Mouse (Mus musculus) megakaryocyte, adult 5-6 weeks (primary cell): ENCODE data around the gene Pabpc4l. TPM values are rescaled to one million over a fixed set of nuclear protein-coding genes. Genes with fewer than 3 reads are reported as not detected.
"Not testable (repeated sequence)": the region's sequence is repeated elsewhere in the genome, so short reads cannot be mapped to it uniquely, and the experiment has no call there.

Experiments
- ATAC-seq: 2 replicates; pipeline ENCODE4 v1.8.0; 2016; ENCODE audit warnings: mild to moderate bottlenecking, inconsistent platforms; ENCODE audit not compliant: poor library complexity, severe bottlenecking
- total RNA-seq, 2 experiments: library from RNA; stranded (forward) in 1 of 2; stranded (reverse) in 1 of 2; fragments of 153-499, 151-499 nt in 1 of 2; fragments of 221-1000, 200-1000 nt in 1 of 2; gene quantifications; 2 replicates each; pipeline versions ENCODE4 v1.2.3 to v1.2.4; 2015 to 2017

Gene Pabpc4l
- total RNA-seq (2015), result not detected in 2 replicates
- not detected in 2 replicates for total RNA-seq (2017)

- no peak for ATAC-seq
These were observed at the start of gene Pabpc4l for GRCm38 (mm10) chr3:46447481-46448265. Gene Pabpc4l (minus strand): TSS chr3:46448219.

DNA sequence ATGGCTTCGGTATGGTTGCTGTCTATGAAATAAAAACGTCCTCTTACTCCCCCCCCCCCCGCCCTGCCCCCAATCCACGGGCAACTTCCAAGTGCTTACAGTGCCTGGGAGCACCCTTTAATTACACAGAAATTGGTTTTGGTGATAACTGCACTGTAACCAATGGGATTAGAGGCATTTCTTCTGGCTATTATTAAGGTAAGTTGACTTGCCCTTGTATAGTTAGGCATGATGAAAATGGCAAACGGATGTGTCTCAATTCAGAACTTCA is 42.9 kb upstream of the Pabpc4l start:
- no peak for ATAC-seq

DNA sequence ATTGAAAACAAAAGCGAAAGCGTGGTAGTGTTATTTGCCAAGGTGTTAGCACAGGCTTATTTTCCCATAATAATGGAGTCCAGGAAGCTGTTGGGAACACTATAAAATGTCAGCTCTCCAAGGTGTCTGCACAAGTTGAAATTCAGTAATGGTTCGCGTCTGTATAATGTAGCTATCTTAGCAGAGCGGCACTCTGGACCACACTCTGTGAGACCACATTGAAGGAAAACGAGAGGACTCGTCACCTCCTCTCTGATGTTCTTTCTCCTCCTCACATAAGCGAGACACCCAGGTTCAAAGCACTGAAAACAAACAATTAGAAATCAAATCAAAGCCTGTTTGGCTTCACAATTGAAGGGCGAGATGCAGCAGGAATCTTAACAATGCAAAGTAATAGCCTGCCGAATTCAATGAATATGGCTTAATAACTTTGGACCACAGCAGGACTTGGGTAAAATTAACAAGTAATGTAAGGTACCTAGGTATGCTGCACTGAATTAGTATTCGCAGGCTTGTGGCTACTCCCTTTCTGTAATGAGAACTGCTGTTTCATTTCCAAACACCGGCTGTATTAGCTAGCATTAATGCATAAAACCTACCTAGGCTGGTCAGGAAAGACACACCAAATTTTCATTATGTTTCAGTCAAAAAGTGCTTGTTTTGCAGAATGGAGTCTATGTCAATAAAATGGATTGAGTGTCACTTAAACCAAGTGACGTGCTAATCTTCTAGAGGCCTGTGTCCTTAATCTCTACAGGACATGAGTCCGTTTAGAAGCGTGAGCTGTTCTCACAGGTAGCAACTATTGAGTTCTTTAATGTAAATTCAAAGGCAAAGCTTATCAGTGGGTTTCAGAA is 42.3 kb upstream of the Pabpc4l start:
- no peak for ATAC-seq

DNA sequence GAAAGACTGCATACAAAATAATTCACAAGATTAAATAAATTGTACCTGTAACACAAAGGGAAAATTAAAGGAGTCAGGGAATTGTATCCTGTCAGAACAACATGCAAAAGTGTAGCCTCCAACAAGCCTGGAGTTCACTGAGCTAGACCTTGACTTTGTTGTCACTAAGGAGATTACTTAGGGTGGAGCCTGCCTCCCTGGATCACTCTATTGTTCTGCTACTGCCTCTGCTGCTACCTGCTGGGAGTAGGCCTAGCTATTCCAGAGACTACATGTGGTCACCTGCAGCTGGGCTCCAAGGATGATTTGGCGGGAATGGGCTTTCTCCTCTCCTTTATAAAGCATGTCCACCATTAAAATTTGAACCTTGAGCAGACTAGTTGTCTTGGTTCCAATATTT is 38.1 kb upstream of the Pabpc4l start:
- not testable (repeated sequence) for ATAC-seq

DNA sequence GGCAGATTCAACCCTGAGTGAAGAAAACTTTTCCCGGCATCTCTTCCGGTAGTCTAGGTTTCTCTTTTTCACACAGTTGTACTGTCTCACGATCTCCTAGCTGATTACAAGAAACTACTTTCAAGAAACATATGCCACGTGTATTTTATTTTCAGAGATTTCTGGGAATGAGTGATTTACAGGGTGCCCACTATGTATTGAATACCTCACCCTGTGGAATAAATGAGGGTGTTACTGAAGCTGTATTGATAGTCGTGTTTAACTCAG is 180 bp upstream of the Pabpc4l start:
- ATAC-seq, result no peak

- no peak for ATAC-seq
These were observed 16.6 kb downstream of the Pabpc4l start for GRCm38 (mm10) chr3:46431416-46431815.
